Mouse (Mus musculus) cerebellum, adult 2 months (tissue): ENCODE data around the gene Dock3. TPM values are rescaled to one million over a fixed set of nuclear protein-coding genes. Genes with fewer than 3 reads are reported as not detected.

Experiments used
- DNase-seq, 2 experiments: peaks; one replicate each; pipeline ENCODE4 v3.0.0; 2021
- H3K27ac ChIP-seq: fragments of 200-500 bp; 2 replicates; pipeline ENCODE4 v1.5.1; 2012; ENCODE audit warnings: low read length, control low read depth, inconsistent platforms; ENCODE audit not compliant: insufficient read depth
- H3K27me3 ChIP-seq: fragments of 200-500 bp; 2 replicates; pipeline ENCODE4 v1.6.1; 2012; ENCODE audit warnings: inconsistent platforms, mild to moderate bottlenecking, low read length, moderate library complexity; ENCODE audit not compliant: control insufficient read depth, insufficient read depth
- H3K4me1 ChIP-seq: fragments of 200-500 bp; 2 replicates; pipeline ENCODE4 v1.6.1; 2011; ENCODE audit warnings: low read length; ENCODE audit not compliant: control insufficient read depth, insufficient read depth
- H3K4me3 ChIP-seq: fragments of 200-500 bp; replicated peaks from 2 replicates; pipeline ENCODE3; 2011; ENCODE audit warnings: mild to moderate bottlenecking, low read depth, low read length, control low read depth; ENCODE audit not compliant: insufficient read depth
- CTCF ChIP-seq: fragments of 200-500 bp; IDR thresholded peaks from 2 replicates; pipeline ENCODE4 v1.5.1; 2011; ENCODE audit warnings: low read depth, mild to moderate bottlenecking, control low read depth, low read length, moderate library complexity, borderline replicate concordance; ENCODE audit not compliant: insufficient read depth
- POLR2A ChIP-seq: fragments of 200-500 bp; IDR thresholded peaks from 2 replicates; pipeline ENCODE4 v1.6.1; 2011; ENCODE audit warnings: low read length, control low read depth, borderline replicate concordance; ENCODE audit not compliant: insufficient read depth
- WGBS: fragments of 180-500 bp; shearing (Covaris S2); methylation state at CpG from one replicate; pipeline ENCODE4 v1.1.7; 2018; 5-methylcytosine and 5-hydroxymethylcytosine counted together
- polyA plus RNA-seq: library from polyadenylated mRNA; depleted of rRNA; stranded (reverse); fragments of >200 nt; gene quantifications from 2 replicates; pipeline ENCODE4 v1.2.3, GENCODE M21; 2012; rRNA removed

Gene Dock3
- polyA plus RNA-seq, 1 experiment: 121 TPM

GRCm38 (mm10) chr9:106856664-106857063, 375.0 kb downstream of the Dock3 start:
- TF ChIP-seq POLR2A (no peak), CTCF (no peak)
- Histone ChIP-seq H3K27me3 (no peaks in the 10 kb centered on the region), H3K4me1 (no peaks in the 10 kb centered on the region), H3K27ac (no peak overlapping the region), H3K4me3 (no peak overlapping the region)
- WGBS: 74% methylated on average over 3 of the region's 3 CpGs
- no peak for DNase-seq

Other genes with a start within 250 kb of the Dock3 start
- gene Mapkapk3, start 58.0 kb upstream of the Dock3 start, polyA plus RNA-seq: 10.5 and 11.7 TPM in 2 replicates
- gene Cish, start 64.1 kb upstream of the Dock3 start, polyA plus RNA-seq: 4.1 and 4.3 TPM in 2 replicates
- gene Hemk1, start 106.4 kb upstream of the Dock3 start, polyA plus RNA-seq: 27.8 and 31.7 TPM in 2 replicates
- gene 6430571L13Rik, start 108.7 kb upstream of the Dock3 start, polyA plus RNA-seq: 44.9 and 52.5 TPM in 2 replicates
- gene Cacna2d2, start 167.7 kb upstream of the Dock3 start, polyA plus RNA-seq: 130 and 148 TPM in 2 replicates